Mouse (Mus musculus) heart, adult 2 months (tissue): ENCODE data around the gene Cdiptos.
A peak's percentile ranks its signal among the peaks of the same experiment; 100 is the strongest.

Experiments used
- CTCF ChIP-seq: fragments of 200-600 bp; IDR thresholded peaks from 2 replicates; pipeline ENCODE4 v1.8.1; 2022; ENCODE audit warnings: antibody characterized with exemption, mild to moderate bottlenecking, moderate library complexity
- EP300 ChIP-seq: fragments of 200-500 bp; IDR thresholded peaks from 2 replicates; pipeline ENCODE4 v1.6.1; 2011; ENCODE audit warnings: low read depth, low read length, control low read depth; ENCODE audit not compliant: insufficient read depth
- POLR2A ChIP-seq: fragments of 200-500 bp; IDR thresholded peaks from 2 replicates; pipeline ENCODE4 v1.6.1; 2011; ENCODE audit warnings: mild to moderate bottlenecking, low read depth, low read length, control low read depth; ENCODE audit not compliant: insufficient read depth

DNA sequence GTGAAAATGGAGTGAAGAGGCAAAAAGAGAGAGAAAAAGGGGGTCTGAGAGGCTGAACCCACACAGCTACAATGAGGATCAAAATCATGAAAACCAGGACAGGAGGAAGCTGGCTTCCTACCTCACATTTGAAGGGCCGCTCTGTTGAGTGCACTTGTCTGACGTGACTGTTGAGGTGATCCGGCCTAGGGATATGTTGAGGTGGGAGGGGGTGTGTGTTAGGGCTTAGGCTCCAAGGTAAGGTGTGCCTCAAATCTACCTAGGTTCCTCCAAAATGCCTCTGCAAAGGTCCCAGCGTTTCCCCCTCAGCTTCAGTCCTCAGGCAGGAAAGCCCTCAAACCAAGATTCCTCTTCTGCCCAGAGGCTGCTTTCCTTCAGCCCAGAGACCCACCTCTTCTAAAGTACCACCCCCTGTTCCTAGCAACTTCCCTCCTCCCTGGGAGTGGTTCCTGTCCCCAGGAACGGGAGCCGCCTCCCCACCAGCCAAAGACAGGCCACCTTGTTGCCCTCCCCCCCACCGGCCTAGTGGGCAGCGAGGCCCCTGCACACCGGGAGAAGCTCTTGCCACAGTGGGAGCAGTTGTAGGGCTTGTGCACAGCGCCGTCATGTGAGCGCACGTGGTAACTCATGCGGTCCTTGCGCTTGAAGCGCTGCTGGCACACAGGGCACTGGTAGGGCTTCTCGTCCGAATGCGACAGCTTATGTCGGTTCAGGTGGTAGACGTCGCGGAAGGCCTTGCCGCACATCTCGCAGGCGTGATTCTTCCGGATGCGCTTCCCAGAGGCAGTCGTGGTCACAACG, 49.1 kb upstream of the Cdiptos start:
- TF ChIP-seq CTCF, result peak; percentile 68
- peak; percentile 71 for TF ChIP-seq POLR2A
- TF ChIP-seq EP300, result peak; percentile 86
